Mouse (Mus musculus) midbrain, postnatal 0 days (tissue): ENCODE measurements at regions not wholly inside any gene's neighbourhood (a gene's known extent, or its start where the extent isn't known, plus 50 kb on each side); places are given as distances from the start of the nearest gene placed in this dataset.

Source experiments
- ATAC-seq: fragments of 200-750 bp; cut with Nextera tagmentation; 2 replicates; pipeline ENCODE4 v1.8.0; 2017; ENCODE audit warnings: moderate number of reproducible peaks, mild to moderate bottlenecking, moderate TSS enrichment, moderate library complexity; ENCODE audit not compliant: low FRiP score
- DNase-seq: peaks from one replicate; pipeline ENCODE4 v3.0.0-alpha.2; 2015; ENCODE audit warnings: low spot score
- H3K27ac ChIP-seq: fragments of 300-500 bp; sonication (generic); 2 replicates; pipeline ENCODE4 v1.5.1; 2014; ENCODE audit warnings: low read depth, mild to moderate bottlenecking, low read length, mixed read lengths
- H3K27me3 ChIP-seq: fragments of 300-500 bp; sonication (generic); 2 replicates; pipeline ENCODE4 v1.6.1; 2014; ENCODE audit warnings: low read length, control low read depth, mixed read lengths; ENCODE audit not compliant: insufficient read depth
- H3K36me3 ChIP-seq: fragments of 300-500 bp; sonication (generic); 2 replicates; pipeline ENCODE4 v1.6.1; 2014; ENCODE audit warnings: low read length, control low read depth, mixed read lengths; ENCODE audit not compliant: insufficient read depth
- H3K4me1 ChIP-seq: fragments of 300-500 bp; sonication (generic); 2 replicates; pipeline ENCODE4 v1.6.1; 2014; ENCODE audit warnings: mild to moderate bottlenecking, control low read depth, antibody characterized with exemption, low read length, mixed read lengths; ENCODE audit not compliant: insufficient read depth
- H3K4me2 ChIP-seq: fragments of 300-500 bp; sonication (generic); 2 replicates; pipeline ENCODE4 v1.6.1; 2014; ENCODE audit warnings: low read depth, mild to moderate bottlenecking, low read length, mixed read lengths; ENCODE audit not compliant: poor library complexity, severe bottlenecking
- H3K4me3 ChIP-seq: fragments of 300-500 bp; sonication (generic); 2 replicates; pipeline ENCODE4 v1.5.1; 2014; ENCODE audit warnings: low read depth, mild to moderate bottlenecking, low read length, moderate library complexity
- H3K9ac ChIP-seq: fragments of 300-500 bp; sonication (generic); replicated peaks from 2 replicates; pipeline ENCODE4 v1.6.1; 2014; ENCODE audit warnings: mild to moderate bottlenecking, low read length, moderate library complexity, mixed read lengths; ENCODE audit not compliant: poor library complexity, severe bottlenecking
- H3K9me3 ChIP-seq: fragments of 300-500 bp; sonication (generic); 2 replicates; pipeline ENCODE4 v1.6.1; 2016; ENCODE audit warnings: low read length, control low read depth
- CTCF ChIP-seq: IDR thresholded peaks from 2 replicates; pipeline ENCODE4 v1.5.1; 2016; ENCODE audit warnings: antibody characterized with exemption, mild to moderate bottlenecking
- WGBS: fragments of 180-500 bp; shearing (Covaris S2); extraction: QIAGEN DNeasy Blood & Tissue Kit; methylation state at CpG from one replicate; pipeline ENCODE4 v1.1.7; 2014; 5-methylcytosine and 5-hydroxymethylcytosine counted together

GRCm38 (mm10) chr17:59361119-59361518 is 347.9 kb upstream of the Nudt12 start:
- DNase-seq (no peak), ATAC-seq (no peak)
- no peak overlapping the region for H3K4me3 ChIP-seq
- no peak overlapping the region for H3K4me2 ChIP-seq
- no peak overlapping the region for H3K27ac ChIP-seq
- no peak overlapping the region for H3K9ac ChIP-seq
- H3K9me3 ChIP-seq, result no peaks in the 10 kb centered on the region
- TF ChIP-seq CTCF, result no peak
- 96% methylated on average over 9 of the region's 9 CpGs for WGBS
- no peaks in the 10 kb centered on the region for H3K36me3 ChIP-seq
- no peaks in the 10 kb centered on the region for H3K27me3 ChIP-seq
- no peaks in the 10 kb centered on the region for H3K4me1 ChIP-seq

GRCm38 (mm10) chr17:59359503-59359902 is 346.3 kb upstream of the Nudt12 start:
- Histone ChIP-seq H3K4me3 (no peak overlapping the region), H3K36me3 (no peaks in the 10 kb centered on the region), H3K4me1 (no peaks in the 10 kb centered on the region), H3K9me3 (no peaks in the 10 kb centered on the region), H3K9ac (no peak overlapping the region), H3K4me2 (no peak overlapping the region), H3K27me3 (no peaks in the 10 kb centered on the region), H3K27ac (no peak overlapping the region)
- ATAC-seq (no peak), DNase-seq (no peak)
- WGBS, result 76% methylated on average over 5 of the region's 5 CpGs
- TF ChIP-seq CTCF, result no peak

- no peak for DNase-seq
- TF ChIP-seq CTCF, result no peak
- Histone ChIP-seq H3K4me2 (no peak overlapping the region), H3K4me1 (no peaks in the 10 kb centered on the region), H3K9ac (no peak overlapping the region), H3K27ac (no peak overlapping the region), H3K9me3 (no peaks in the 10 kb centered on the region), H3K4me3 (no peak overlapping the region), H3K36me3 (no peaks in the 10 kb centered on the region), H3K27me3 (no peaks in the 10 kb centered on the region)
- no peak for ATAC-seq
- 87% methylated on average over 4 of the region's 4 CpGs for WGBS
These were observed 332.4 kb upstream of the Nudt12 start for GRCm38 (mm10) chr17:59345526-59345925.

DNA sequence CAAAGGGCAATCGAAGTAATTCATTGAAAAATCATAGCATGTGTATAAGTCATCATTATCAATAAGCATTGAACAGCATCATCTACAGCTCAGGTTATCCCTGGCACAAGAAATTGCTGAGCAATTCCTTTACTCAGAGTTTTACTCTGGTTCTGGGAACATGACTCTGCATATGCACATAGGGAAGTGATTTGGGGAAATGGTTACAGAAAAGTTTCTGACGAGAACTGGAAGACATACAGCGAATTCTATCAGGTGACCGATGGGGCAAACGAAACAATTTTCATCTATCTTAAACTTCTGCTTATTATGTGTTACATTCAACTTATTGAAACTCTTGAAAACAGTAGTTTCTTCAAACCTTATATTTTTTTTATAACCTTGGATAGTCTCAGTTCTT is 284.8 kb upstream of the Nudt12 start:
- H3K36me3 ChIP-seq, result no peaks in the 10 kb centered on the region
- H3K4me2 ChIP-seq, result no peak overlapping the region
- ATAC-seq, result no peak
- no peak for DNase-seq
- no peak for TF ChIP-seq CTCF
- 89% methylated on average over 5 of the region's 5 CpGs for WGBS
- no peaks in the 10 kb centered on the region for H3K27me3 ChIP-seq
- H3K4me1 ChIP-seq, result no peaks in the 10 kb centered on the region
- no peaks in the 10 kb centered on the region for H3K9me3 ChIP-seq
- H3K9ac ChIP-seq, result no peak overlapping the region
- H3K27ac ChIP-seq, result no peak overlapping the region
- no peak overlapping the region for H3K4me3 ChIP-seq

- TF ChIP-seq CTCF, result peak; percentile 70
- Histone ChIP-seq H3K9ac (no peak overlapping the region), H3K4me1 (no peaks in the 10 kb centered on the region), H3K4me3 (no peak overlapping the region), H3K27me3 (no peaks in the 10 kb centered on the region), H3K9me3 (no peaks in the 10 kb centered on the region), H3K36me3 (no peaks in the 10 kb centered on the region), H3K27ac (no peak overlapping the region), H3K4me2 (no peak overlapping the region)
- ATAC-seq (no peak; the same call in 1 of the 2 replicates), DNase-seq (peak; percentile 50)
- WGBS, result 67% methylated on average over 3 of the region's 3 CpGs
These were observed 268.2 kb upstream of the Nudt12 start for GRCm38 (mm10) chr17:59281364-59281763.

GRCm38 (mm10) chr17:59279811-59280210 is 266.6 kb upstream of the Nudt12 start:
- ATAC-seq (no peak), DNase-seq (no peak)
- Histone ChIP-seq H3K27ac (no peak overlapping the region), H3K4me2 (no peak overlapping the region), H3K4me1 (no peaks in the 10 kb centered on the region), H3K36me3 (no peaks in the 10 kb centered on the region), H3K9ac (no peak overlapping the region), H3K27me3 (no peaks in the 10 kb centered on the region), H3K9me3 (no peaks in the 10 kb centered on the region), H3K4me3 (no peak overlapping the region)
- no peak for TF ChIP-seq CTCF
- WGBS, result 74% methylated on average over 10 of the region's 10 CpGs
